Mouse (Mus musculus) right cerebral cortex, postnatal 10 days (tissue): ENCODE measurements at regions not wholly inside any gene's neighbourhood (a gene's known extent, or its start where the extent isn't known, plus 50 kb on each side); places are given as distances from the start of the nearest gene placed in this dataset.

Experiments used
- DNase-seq, 2 experiments: peaks; one replicate each; pipeline ENCODE4 v3.0.0; 2021; ENCODE audit warnings: low spot score in 2 of 2

DNA sequence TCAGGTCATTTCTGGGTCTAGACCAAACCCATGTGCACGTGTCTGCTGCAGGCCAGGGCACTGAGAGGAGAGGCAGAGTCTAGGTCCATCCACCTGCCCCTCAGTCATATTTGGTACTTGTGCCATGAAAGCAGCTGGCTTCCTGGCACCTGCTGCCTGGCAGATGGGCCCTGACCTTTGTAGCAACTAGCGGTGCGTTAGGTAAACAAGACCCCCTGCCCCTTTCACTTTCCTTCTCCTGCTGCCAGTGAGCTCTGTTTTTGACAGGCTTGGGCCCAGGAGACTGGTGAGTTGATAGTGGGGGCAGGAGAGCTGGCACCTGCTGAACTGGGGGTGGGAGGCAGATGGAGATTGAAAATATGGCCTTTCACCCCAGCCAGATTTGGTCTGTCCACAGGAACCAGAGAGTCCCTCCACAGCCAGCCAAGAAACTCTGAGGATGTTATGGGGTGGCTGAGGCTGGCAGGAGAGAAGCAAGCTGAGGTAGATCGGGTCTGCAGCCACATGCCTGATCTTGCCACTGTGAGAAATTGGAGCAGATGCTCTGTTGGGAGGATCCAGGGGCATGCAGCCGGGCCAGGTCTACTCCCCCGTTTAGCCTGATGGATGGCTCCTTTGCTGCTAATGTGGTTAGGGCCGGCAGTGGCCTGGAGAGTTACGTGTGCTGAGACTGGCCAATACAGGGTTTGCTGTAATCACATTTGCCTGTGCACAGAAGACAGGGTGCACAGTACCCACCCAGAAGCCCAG, 316.6 kb upstream of the 4931429L15Rik start:
- DNase-seq = no peak

DNA sequence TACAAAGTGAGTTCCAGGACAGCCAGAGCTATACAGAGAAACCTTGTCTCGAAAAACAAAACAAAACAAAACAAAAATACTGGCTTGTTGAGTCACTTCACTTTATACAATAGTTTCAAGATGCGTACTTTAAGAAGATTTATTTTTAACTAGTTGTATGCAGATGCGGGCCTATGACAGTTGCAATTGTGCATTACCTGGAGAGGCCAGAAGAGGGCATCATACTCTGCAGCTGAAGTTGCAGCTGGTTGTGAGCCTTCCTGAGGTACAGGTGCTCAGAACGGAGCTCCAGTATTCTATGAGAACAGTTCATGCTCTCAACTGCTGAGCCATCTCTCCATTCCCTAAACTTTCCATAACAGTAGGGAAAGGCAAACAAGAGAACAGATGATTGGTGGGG, 314.2 kb upstream of the 4931429L15Rik start:
- no peak for DNase-seq

DNA sequence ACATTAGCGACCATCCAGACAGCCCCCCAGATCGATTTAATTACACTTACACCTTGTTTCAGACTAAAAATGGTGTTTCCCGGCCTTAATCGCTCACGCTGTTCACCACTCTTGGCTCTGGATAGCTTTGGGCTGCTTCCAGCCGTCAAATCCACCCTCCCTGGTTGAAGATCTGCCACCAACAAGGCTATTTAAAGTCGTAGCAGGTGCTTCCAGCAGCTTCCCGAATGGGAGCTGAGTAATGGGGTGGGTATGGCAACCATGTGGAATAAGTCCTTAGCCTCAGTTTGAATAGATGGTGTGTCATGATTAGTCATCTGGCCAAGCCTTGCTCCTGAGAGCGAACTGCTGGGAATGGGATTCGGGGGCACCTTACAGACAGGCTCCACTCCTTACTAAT, 312.8 kb upstream of the 4931429L15Rik start:
- DNase-seq = peak; percentile 79 to 87

DNA sequence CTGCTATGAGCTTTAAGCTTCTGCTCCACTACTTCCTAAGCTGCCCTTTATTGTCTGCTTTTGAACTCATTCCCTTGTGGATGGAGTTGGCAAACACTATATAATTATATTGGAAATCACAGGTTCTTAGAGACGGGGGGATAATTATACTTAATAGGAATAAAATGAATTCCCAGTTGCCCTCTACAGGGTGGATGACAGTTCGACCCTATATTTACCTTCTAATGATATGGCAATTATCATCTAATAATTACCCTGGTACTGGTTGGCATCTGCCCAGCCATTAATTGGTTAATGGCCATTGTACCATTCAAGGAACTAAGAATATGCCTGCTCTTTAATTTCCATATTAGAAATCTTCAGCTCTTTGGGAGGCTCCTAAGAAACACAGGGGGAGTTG, 302.5 kb upstream of the 4931429L15Rik start:
- no peak for DNase-seq

DNA sequence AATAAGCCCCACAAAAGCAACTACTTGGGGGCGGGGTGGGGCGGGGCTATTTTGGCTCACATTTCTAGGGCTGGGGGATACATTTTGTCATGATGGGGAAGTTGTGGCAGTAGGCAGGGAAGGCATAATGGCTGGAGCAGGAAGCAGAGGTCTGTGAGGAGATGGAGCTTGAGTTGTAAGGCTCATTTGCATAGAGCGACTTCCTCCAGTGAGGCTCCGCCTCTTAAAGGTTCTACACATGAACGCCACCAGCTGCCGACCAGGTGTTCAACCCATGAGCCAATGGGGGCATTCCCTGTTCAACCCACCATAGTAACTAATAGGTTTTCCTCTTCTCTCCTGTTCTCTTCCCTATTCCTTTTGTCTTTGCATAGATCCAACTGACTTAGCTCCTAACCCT, 302.1 kb upstream of the 4931429L15Rik start:
- DNase-seq = no peak

DNA sequence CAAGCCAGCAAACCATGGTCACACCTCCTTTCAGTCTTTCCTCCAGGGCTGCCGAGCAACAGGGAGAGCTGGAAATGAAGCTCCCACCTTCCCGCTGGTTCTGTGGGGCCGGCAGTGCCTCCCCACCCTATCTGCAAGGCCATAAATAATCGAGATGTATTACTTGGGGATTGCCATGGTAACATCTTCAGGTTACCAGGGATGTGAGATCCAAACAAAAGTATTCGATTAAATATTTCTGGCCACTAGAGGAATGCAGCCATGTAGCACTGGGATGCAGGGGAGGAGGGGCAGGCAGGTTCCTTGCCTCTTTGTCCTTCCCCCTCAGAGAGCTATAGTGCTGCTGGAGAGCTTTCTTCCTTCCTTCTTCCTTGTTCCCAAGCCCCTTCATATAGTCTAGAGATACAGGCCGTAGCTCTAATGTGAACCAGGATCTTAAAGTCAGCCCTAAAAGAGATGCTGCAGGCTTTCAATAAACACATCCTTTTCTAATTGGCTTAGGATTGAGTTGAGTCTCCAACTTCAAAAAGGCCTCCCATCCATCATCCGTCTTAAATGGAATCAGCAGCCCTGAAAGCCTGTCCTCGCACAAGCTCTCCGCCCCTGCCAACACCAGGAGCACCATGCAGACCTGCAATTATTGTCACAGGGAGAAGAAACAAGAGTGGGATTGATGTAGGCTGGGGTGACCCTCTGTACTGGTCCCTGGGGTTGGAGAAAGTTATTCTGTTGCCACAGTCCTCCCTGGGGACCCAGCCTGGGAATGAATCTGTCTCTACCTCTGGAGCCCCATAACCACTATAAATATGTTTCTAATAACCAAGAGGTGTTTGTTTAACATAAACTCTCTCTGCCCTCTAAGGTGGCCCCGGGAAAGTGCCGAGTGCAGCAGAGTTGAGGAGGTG, 290.6 kb upstream of the 4931429L15Rik start:
- peak in 1 of 2 experiments; percentile 40 for DNase-seq

DNA sequence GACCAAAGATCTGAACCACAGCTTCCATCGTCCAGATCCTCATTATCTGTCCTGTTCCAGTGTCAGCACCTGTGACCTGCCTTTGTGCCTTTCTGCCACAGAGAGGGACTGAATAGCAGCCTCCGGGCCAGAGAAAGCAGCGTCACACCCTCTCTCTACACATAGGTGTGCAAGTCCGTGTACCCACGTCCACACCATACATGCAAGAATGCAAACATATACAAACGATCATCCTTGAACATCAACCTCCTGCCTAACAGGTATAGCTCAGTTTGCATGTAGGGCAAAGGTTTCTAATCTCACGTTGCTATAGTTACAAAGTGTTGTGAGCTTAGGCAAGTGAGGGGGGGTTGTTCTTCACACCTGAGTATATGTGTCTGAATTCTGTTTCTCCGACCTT, 288.9 kb upstream of the 4931429L15Rik start:
- no peak for DNase-seq

DNA sequence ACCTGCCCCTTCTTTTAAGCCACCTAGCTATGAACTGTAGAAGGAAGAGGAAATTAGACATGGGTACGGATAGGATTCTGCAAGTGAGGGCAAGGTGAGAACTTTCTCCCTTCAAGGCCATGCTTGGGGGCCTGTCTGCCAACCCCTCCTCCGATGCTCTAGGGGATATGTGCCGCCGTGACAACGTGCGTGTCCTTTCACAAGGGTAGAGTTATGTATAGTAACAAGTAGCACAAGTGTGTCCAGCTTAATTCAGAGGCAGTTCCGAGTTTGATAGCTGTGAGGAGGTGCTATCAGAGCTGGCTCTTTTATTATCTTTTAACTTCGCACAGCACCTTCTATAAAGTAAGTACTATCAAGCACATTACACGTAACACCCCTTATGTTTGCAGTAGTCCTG, 281.0 kb upstream of the 4931429L15Rik start:
- peak in 1 of 2 experiments; percentile 18 for DNase-seq

DNA sequence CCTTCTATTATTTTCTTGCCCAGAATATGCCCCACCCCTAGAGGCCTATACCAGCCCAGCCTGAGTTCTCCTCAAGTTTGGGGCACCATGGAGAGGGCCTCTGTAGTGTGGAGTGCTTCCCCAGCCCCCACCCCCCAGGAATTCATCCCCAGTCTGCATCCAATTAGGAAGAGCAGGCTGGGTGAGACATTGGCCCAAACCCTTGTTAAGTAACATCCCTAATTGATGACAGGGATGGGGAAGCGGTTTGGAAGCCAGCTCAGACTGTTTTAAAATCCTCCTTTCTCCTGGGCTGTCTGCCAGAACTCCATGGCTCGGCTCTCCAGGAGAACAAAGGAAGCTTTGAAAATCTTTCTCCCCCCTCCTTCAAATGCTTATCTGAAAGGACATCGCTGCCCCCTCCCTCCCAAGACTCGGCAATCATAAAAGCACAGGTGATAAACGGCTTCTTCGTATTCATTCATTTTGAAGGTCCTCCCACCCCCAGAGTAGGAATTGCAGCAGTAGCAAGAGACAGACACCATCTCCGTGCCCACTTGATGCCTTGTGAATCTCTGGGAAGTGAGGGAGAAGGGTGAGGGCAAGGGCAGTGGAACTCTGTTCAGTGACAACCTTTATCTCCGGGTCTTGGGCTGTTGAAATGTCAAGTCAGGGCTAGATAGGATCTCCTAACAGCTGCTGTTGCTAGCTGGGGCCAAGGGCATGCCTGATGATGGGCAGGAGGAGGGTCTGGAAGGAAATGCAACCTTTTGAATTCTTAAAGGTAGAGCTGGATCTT, 280.3 kb upstream of the 4931429L15Rik start:
- DNase-seq = peak; percentile 86 to 88

DNA sequence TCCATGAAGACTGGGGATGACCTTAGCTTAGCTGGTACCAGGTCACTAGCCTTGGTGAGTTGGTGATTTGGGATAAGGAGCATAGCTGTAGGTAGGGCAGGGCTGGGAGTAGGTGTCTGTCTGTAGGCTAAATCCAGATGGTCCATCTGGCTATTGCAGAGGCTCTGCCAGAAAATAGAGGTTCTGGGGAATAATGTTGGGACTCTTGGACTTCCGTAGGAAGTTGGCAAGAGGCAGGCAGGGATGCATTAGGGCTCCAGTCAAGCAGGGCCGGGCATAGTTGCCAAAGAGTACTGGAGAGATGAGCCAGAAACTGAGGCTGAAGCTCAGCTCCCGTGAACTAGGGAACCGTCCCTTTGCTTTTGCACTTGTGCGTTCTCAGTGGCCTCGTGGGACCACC, 278.7 kb upstream of the 4931429L15Rik start:
- DNase-seq = no peak

DNA sequence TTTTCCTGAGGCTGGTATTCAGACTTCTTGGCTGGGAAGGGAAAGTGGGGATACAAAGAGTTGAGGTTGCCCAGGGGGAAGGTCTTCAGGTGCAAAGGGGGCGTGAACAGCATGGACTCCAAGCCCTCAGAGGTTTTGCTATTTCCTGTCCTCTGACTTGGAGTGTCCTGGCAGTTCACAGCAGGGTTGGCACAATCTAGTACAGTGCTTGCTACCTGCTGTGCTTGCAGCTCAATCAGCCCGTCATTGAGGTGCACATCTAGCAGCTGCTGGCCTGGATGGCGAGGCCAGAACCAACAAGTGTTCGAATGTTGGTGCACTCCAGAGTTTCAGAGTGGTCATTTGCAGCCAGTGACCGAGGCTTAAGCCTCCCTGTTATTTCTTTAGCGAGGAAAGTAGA, 273.7 kb upstream of the 4931429L15Rik start:
- DNase-seq = no peak

DNA sequence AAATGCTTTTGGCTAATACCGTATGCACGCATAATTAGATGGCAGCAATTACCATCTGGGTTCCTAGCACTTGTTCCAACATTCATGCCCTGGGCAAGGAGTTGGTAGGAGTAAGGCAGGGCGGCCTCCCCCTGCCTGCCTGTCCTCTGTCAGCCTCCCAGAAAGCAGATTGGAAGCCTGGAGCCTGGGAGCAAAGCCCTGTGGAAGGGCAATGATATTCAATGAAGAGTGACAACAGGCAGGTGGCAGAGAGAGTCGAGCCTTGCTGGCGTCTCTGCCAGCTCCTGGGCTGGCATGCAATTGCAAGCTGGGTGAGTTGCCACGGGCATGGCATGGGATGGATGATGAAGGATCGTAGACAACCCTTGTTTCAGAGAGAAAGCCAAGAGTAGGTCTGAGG, 273.1 kb upstream of the 4931429L15Rik start:
- DNase-seq = no peak

DNA sequence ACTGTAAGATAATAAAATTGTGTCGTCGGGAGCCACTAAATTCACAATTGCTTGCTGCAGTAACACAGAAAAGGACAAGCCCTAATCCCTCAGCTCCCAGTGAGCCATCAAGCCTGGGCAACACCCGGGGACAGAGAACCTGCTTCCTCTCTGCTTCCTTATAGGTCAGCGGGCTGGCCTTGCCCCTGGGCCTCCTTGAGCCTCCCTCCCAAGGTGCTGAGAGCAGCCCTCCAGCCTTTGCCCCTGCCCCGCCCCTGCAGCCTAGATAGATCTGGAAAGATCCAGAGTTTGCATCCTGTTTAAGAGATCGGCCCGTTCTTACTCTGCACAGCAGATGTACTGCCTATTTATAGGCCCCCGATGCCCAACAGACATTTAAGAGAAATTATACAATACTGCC, 267.0 kb upstream of the 4931429L15Rik start:
- no peak for DNase-seq

DNA sequence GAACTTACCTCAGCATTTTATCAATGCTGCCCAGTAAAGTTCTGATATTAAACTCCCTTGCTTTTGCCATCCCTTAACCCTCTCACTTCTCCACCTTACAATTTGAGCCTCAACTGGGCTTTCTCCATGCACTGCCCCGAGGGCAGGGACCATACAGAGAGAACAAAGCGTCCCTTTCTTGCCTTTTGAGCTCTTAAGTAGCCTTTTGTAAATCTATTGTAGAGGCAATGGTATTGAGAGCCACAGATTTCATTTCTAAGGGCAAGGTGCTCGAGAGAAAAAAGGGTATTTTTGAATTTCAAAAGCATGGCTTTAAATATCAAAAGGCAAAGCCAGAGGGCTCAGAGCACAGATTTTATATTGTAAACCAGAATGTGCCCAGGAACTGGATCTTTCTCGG, 262.1 kb upstream of the 4931429L15Rik start:
- DNase-seq = no peak

DNA sequence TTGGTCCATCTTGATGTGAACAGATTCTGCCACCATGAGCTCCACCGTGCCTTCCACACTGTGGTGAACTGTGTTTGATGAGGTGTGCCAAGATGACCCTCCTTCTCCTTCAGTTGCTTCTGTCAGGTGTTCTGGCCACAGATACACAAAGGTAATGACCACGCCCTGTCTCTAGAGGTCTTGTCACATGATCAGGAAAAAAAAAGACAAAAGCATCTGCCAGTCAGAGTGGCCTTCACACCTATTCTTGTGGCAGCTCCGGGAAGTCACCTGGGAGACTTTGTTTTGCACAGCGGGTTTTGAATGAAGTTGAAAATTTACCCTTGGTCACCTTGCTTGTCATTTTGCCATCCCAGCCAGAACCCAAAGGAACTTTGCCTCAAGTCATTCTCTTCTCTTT, 242.5 kb upstream of the 4931429L15Rik start:
- no peak for DNase-seq

DNA sequence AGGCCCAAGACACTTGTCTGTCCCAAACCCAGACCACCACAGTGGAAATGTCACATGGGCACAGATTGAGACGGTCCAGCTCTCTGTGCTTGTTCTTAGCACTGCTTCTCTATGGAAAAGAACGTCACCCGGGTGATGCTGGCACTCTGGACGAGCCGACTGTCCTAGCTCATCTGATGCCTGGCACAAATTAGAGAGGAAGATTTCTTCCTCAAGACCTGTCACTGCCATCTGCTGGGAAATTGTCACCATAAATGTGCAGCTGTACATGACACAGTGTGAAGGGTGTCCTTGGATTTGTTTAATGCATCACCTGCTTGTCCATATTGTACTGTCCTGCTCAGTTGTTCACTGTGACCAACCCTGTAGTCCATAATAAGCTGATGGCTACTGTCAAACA, 238.7 kb upstream of the 4931429L15Rik start:
- DNase-seq = no peak

DNA sequence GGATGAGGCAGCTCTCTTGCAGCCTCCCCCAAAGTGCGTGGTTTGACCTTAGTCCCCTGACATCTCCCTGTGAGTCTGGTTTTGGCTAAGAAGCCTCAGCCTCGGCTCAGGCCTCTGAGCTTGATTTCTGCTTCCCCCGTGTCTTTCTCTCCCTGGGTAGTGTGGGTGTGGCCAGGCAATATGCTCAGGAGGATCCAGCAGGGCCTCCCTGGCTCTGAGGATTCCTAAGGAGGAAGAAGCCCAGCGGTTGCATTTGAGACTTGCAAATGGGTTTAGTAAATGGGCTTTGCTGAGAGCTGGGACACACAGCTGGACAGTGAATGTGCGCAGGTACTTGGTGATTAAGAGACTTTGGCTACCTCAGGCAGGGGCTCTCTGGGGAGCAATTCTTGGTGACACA, 238.0 kb upstream of the 4931429L15Rik start:
- no peak for DNase-seq

DNA sequence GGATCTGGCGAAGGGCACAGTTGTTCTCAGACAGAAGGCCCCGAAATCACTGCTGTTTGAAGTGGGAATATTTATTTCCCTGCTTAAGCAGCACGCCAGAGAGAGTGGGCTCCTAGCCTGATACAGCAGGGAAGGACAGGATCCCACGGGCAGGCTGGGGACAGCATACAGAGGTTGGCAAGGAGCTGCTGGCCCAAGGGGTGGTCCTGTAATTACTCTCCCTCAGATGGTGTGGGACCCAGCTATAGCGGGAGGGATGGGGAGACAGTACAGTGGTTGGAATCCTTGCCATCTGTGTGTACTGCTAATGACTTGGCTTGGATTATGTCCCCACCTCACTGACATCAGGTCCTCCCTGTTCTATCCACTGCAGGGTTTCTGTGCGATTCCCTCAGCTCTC, 235.4 kb upstream of the 4931429L15Rik start:
- DNase-seq = no peak

DNA sequence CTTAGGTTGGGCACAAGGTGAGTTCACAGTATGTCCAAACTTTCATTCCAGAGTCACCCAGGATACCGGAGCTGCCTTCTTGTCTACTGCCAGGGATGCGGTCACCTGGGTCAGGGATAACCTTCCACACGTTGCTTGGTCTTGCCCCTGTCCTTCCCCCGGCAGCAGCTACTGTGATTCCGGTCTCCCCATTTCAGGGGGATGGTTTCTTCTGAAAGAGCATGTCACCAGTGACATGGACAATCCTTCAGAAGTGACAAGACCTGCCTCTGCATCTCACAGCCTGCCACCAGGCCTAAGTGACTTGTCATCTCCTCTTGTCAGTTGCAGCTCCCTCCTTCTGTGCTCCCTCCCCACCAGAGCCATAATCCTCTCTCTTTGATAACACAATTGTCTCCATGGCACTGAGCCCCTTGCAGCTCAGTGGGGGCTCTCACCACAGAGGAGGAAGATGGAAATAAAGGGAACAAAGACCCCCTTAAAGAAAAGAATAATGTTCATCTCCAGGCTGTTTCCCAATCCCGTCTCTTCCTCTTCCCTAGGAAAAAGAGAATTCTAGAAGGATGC, 234.9 kb upstream of the 4931429L15Rik start:
- no peak for DNase-seq

DNA sequence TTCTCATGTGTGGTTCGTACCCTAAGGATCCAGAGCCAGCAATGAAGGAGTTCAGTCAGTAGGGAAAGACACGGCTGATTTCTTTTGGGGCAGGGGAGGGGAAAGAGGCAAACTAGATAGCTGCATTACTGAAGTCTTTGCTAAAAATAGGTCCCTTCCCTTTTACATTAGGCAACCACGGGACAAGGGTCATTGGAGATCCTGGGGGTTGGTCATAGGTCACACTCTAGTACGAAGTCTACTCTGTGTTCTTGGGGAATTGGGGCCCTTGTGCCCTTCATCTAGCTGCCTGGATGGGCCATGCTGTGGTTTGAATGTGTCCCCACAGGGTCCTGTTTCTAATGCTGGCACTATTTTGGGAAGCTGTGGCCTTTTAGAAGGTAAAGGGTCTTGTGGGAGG, 229.6 kb upstream of the 4931429L15Rik start:
- DNase-seq = no peak

DNA sequence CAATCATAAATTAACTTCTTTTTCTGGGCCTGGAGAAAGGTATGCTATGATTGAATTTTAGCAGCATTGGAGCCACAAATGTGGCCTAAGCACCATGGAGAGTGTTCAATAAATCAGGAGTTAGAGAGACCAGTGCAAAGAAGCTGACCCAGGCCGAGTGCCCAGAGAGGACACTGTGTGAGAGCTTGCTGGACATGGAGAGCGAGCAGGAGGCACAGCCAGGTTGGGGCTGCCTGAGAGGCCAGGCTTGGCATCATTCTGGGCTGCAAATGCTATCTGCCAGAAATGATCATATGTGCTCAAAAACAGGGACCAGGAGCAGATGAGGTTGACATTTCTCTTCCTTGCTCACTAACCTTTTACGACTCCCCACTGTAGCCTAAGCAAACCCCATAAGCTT, 224.5 kb upstream of the 4931429L15Rik start:
- DNase-seq = no peak

DNA sequence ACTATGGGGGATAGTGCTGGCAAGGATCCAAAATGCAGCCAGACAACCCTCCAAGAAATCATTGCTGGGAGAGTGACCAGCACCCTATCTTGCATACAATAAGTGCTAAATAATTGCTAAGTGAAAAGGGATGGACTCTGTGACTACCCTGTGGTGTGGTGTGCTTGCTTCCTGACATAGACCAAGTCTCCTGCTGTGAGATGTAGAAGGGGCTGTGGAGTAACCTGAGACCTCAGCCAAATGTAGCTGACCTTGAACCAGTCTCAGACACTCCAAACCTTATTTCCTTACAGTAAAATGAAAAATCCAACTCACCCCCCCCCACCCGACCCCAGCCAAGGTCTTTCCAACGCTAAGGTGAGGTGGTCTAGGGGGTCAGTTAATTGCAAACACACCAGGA, 221.2 kb upstream of the 4931429L15Rik start:
- no peak for DNase-seq
